Mouse (Mus musculus): ENCODE results near the gene Stoml1.

- TF ChIP-seq CTCF (IDR thresholded peaks at IDR 0.05) = no peak
- no peak for TF ChIP-seq EP300 (IDR thresholded peaks at IDR 0.05; ENCODE audit: insufficient read depth, low read depth, low read length)
- no peak for TF ChIP-seq POLR2A (IDR thresholded peaks at IDR 0.05; ENCODE audit: insufficient read depth, low read depth, low read length)
Observed at GRCm38 (mm10) chr9:58248746-58249413, 4.1 kb upstream of the Stoml1 start.

Measured in heart, adult 2 months (tissue).